Mouse (Mus musculus) E14TG2a.4 (cell line): ENCODE measurements at regions not wholly inside any gene's neighbourhood (a gene's known extent, or its start where the extent isn't known, plus 50 kb on each side); places are given as distances from the start of the nearest gene placed in this dataset.
"Not testable (repeated sequence)": the region's sequence is repeated elsewhere in the genome, so short reads cannot be mapped to it uniquely, and the experiment has no call there.

Experiments used
- H3K27me3 ChIP-seq: 2 replicates; pipeline ENCODE4 v1.6.1; 2014; ENCODE audit warnings: low read length, control low read depth; ENCODE audit not compliant: insufficient read depth
- H3K36me3 ChIP-seq: 2 replicates; pipeline ENCODE4 v1.6.1; 2014; ENCODE audit warnings: low read length, control low read depth; ENCODE audit not compliant: insufficient read depth
- H3K4me1 ChIP-seq: replicated peaks from 2 replicates; pipeline ENCODE4 v1.6.1; 2014; ENCODE audit warnings: low read depth, low read length, control low read depth
- H3K4me3 ChIP-seq: replicated peaks from 2 replicates; pipeline ENCODE4 v1.5.1; 2014; ENCODE audit warnings: mild to moderate bottlenecking, low read length
- H3K9me3 ChIP-seq: 2 replicates; pipeline ENCODE4 v1.6.1; 2014; ENCODE audit warnings: low read length, control low read depth
- CTCF ChIP-seq: conservative IDR thresholded peaks from 2 replicates; pipeline ENCODE4 v1.5.1; 2014; ENCODE audit warnings: low read length
- NANOG ChIP-seq: IDR thresholded peaks from 2 replicates; pipeline ENCODE4 v1.6.1; 2014; ENCODE audit warnings: borderline replicate concordance, low read length, mixed read lengths
- POU5F1 ChIP-seq: IDR thresholded peaks from 2 replicates; pipeline ENCODE4 v1.6.1; 2014; ENCODE audit warnings: low read length, borderline replicate concordance

DNA sequence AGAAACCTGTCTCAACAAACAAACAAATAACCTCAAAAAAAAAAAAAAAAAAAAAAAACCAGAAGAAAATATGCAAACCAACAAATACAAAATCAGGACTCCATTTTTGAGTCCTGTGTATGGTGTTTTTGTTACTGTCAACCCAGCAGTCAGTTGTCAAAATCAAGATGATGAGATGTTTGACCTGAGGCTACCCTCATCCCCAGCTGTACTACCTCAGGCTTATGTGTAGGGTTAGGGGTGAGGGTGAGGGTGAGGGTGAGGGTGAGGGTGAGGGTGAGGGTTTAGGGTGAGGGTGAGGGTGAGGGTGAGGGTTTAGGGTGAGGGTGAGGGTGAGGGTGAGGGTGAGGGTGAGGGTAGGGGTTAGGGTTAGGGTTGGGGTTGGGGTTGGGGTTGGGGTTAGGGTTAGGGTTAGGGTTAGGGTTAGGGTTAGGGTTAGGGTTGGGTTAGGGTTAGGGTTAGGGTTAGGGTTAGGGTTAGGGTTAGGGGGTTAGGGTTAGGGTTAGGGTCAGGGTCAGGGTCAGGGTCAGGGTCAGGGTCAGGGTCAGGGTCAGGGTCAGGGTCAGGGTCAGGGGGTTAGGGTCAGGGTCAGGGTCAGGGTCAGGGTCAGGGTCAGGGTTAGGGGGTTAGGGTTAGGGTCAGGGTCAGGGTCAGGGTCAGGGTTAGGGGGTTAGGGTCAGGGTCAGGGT is 97.0 kb upstream of the Vmn2r87 start:
- not testable (repeated sequence) for H3K4me3 ChIP-seq, H3K36me3 ChIP-seq, H3K4me1 ChIP-seq, H3K27me3 ChIP-seq
- H3K9me3 ChIP-seq = peaks cover 50% of the 10 kb centered on the region

DNA sequence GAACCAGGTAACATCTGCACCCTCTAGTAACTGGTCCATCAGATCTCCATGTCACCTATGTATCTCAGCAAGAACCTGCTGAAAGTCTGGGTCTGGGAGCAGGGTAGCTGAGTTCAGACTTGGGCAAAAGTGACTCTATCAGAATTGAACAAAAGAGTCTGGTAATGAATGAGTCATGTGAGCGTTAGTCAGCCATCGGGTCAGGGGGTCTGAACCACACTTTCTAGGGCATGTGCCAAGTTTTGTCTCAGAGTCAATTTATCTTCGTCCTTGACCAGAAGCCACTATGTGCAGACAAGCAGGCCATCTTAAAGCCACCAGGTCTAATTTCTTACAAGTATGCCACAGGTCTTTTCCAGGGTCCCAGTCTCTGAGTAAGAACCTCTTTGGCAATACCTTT is 69.2 kb upstream of the Vmn2r87 start:
- not testable (repeated sequence) for H3K4me3 ChIP-seq, H3K36me3 ChIP-seq, H3K27me3 ChIP-seq, H3K4me1 ChIP-seq
- peaks cover 55% of the 10 kb centered on the region for H3K9me3 ChIP-seq

GRCm38 (mm10) chr10:130548570-130548969 is 51.4 kb upstream of the Vmn2r87 start:
- Histone ChIP-seq H3K27me3 (no peaks in the 10 kb centered on the region), H3K9me3 (peaks cover 75% of the 10 kb centered on the region), H3K36me3 (peaks cover 8% of the 10 kb centered on the region; the same call in 1 of the 2 replicates), H3K4me3 (no peak overlapping the region), H3K4me1 (no peaks in the 10 kb centered on the region)
- TF ChIP-seq NANOG (no peak), CTCF (no peak), POU5F1 (no peak)
